Mouse (Mus musculus) liver, embryonic 16.5 days (tissue): ENCODE measurements at regions not wholly inside any gene's neighbourhood (a gene's known extent, or its start where the extent isn't known, plus 50 kb on each side); places are given as distances from the start of the nearest gene placed in this dataset.

Source experiments
- ATAC-seq: fragments of 200-750 bp; cut with Nextera tagmentation; 2 replicates; pipeline ENCODE4 v1.8.0; 2017; ENCODE audit warnings: low read depth, mild to moderate bottlenecking, moderate number of reproducible peaks, moderate library complexity
- H3K27ac ChIP-seq: fragments of 300-500 bp; sonication (generic); 2 replicates; pipeline ENCODE4 v1.5.1; 2014; ENCODE audit warnings: mild to moderate bottlenecking, low read length
- H3K27me3 ChIP-seq: fragments of 300-500 bp; sonication (generic); 2 replicates; pipeline ENCODE4 v1.6.1; 2014; ENCODE audit warnings: low read depth, low read length, mixed read lengths; ENCODE audit not compliant: control insufficient read depth, insufficient read depth
- H3K36me3 ChIP-seq: fragments of 300-500 bp; sonication (generic); 2 replicates; pipeline ENCODE4 v1.6.1; 2014; ENCODE audit warnings: mild to moderate bottlenecking; ENCODE audit not compliant: control insufficient read depth, insufficient read depth
- H3K4me1 ChIP-seq: fragments of 300-500 bp; sonication (generic); 2 replicates; pipeline ENCODE4 v1.6.1; 2014; ENCODE audit warnings: low read depth, low read length, mixed read lengths; ENCODE audit not compliant: control insufficient read depth
- H3K4me2 ChIP-seq: fragments of 300-500 bp; sonication (generic); 2 replicates; pipeline ENCODE4 v1.6.1; 2014; ENCODE audit warnings: low read depth, low read length, mixed read lengths
- H3K4me3 ChIP-seq: fragments of 300-500 bp; sonication (generic); 2 replicates; pipeline ENCODE4 v1.5.1; 2014; ENCODE audit warnings: low read depth, mild to moderate bottlenecking, low read length
- H3K9ac ChIP-seq: fragments of 300-500 bp; sonication (generic); 2 replicates; pipeline ENCODE4 v1.6.1; 2014; ENCODE audit warnings: low read depth, low read length
- H3K9me3 ChIP-seq: fragments of 300-500 bp; sonication (generic); replicated peaks from 2 replicates; pipeline ENCODE4 v1.6.1; 2016; ENCODE audit warnings: low read length; ENCODE audit not compliant: control insufficient read depth
- WGBS: fragments of 180-500 bp; shearing (Covaris S2); extraction: QIAGEN DNeasy Blood & Tissue Kit; methylation state at CpG from one replicate; pipeline ENCODE4 v1.1.7; 2014; ENCODE audit not compliant: insufficient replicate concordance; 5-methylcytosine and 5-hydroxymethylcytosine counted together

DNA sequence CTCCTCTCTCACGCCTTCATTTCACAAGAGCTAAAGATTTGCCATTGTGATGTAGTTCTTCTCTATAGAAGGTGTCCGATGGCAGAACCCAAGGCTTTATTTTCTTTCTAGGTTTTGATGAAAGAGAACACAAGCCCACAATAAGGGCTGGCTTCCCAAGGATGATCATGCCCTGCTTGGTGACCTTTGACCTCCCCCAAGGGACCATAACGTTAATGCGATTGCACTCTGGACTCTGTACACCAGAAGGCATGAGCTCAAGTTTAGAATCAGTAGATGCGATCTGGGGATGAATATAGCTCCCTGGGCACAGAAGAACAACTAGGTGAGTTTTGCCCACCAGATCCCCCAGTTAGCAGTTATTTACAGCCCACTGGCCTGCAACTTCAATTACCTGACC, 150.7 kb downstream of the Nrip1 start:
- Histone ChIP-seq H3K9ac (no peak overlapping the region), H3K27me3 (no peaks in the 10 kb centered on the region), H3K4me3 (no peak overlapping the region), H3K9me3 (no peaks in the 10 kb centered on the region), H3K4me2 (no peak overlapping the region), H3K27ac (no peak overlapping the region), H3K4me1 (peaks cover 3% of the 10 kb centered on the region; the same call in 1 of the 2 replicates), H3K36me3 (no peaks in the 10 kb centered on the region)
- ATAC-seq, result no peak
- WGBS, result 72% methylated on average over 5 of the region's 5 CpGs

DNA sequence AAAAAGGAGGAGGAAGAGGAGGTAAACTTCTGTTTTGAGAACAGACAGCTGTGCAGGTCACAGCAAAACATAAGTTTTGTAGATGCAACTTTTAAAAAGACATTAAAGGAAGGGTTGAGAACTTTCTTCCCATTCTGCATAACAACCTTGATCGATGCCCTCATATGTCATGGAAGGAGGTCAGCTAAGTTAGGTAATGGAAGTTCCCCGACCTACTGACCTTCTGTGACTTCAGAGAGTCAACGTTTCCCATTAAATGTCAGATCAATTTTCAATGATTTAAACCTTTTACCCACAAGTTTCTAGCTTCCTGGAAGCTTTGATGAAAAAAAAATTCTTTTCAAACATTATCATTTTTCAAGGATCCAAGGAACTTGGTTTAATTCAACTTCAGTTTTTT, 153.2 kb downstream of the Nrip1 start:
- no peaks in the 10 kb centered on the region for H3K9me3 ChIP-seq
- no peaks in the 10 kb centered on the region for H3K27me3 ChIP-seq
- H3K4me1 ChIP-seq, result no peaks in the 10 kb centered on the region
- WGBS, result 62% methylated on average over 3 of the region's 3 CpGs
- no peak overlapping the region for H3K27ac ChIP-seq
- H3K4me3 ChIP-seq, result no peak overlapping the region
- no peaks in the 10 kb centered on the region for H3K36me3 ChIP-seq
- H3K4me2 ChIP-seq, result no peak overlapping the region
- H3K9ac ChIP-seq, result no peak overlapping the region
- no peak for ATAC-seq

DNA sequence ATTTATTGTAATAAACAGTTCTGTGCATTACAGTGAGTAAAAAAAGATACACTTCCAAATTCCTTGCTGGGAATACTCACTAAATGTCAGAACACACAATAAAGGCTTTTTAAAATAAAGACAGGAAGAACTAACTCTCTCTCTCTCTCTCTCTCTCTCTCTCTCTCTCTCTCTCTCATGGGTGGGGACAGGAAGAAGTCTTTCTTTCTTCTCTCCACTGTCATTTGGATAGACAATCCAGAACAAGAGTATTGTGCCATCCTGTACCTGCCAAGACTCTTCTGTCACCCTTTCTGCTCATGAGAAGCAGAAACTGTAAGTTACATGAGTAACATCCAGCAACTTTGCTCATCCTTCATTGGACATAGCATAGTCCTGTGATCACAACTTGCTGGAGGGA, 154.4 kb downstream of the Nrip1 start:
- Histone ChIP-seq H3K27ac (no peak overlapping the region), H3K27me3 (no peaks in the 10 kb centered on the region), H3K9ac (no peak overlapping the region), H3K4me2 (no peak overlapping the region), H3K4me1 (no peaks in the 10 kb centered on the region), H3K36me3 (no peaks in the 10 kb centered on the region), H3K9me3 (no peaks in the 10 kb centered on the region), H3K4me3 (no peak overlapping the region)
- ATAC-seq, result no peak

DNA sequence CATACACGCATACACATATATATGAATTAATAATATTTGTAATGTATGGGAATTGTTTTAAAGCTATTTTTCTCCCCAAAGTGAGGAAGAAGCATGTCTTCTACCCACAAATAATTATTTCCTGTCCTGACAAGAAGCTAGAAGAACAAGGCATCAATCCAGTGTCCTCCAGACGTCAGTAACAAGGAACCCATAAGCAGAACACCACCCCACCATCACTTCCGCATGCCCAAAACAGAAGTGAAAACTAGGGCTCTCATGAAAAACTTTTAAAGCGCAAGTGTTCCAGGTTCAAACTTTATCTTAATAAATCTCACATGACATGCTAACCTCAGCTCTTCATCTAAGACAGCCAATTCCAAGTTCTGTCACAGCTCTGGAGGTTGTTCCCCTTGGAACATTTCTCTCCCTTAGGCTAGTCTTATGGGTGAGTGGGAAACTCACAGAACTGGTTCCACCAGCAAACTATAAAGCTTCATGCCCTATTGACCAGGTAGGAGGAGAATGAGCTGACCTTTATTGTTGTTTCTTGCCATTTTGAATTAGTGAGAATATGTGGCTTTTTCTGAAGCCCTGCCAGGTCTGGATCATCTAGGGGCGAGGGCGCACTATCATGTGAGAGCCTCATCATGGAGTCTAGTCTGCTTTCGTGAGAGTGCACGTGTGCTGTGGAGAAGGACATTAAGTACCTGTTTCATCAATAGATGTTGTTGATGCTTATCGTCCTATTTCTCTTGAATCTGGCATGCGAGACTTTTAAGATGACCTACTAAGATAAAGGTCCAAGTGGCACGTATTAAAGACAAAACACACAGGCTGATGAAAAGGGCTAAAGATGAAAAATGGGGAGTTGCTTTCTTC, 155.1 kb downstream of the Nrip1 start:
- Histone ChIP-seq H3K4me3 (no peak overlapping the region), H3K9me3 (no peaks in the 10 kb centered on the region), H3K4me1 (no peaks in the 10 kb centered on the region), H3K27me3 (no peaks in the 10 kb centered on the region), H3K27ac (no peak overlapping the region), H3K9ac (no peak overlapping the region), H3K36me3 (no peaks in the 10 kb centered on the region), H3K4me2 (no peak overlapping the region)
- WGBS, result 70% methylated on average over 11 of the region's 11 CpGs
- ATAC-seq, result no peak

DNA sequence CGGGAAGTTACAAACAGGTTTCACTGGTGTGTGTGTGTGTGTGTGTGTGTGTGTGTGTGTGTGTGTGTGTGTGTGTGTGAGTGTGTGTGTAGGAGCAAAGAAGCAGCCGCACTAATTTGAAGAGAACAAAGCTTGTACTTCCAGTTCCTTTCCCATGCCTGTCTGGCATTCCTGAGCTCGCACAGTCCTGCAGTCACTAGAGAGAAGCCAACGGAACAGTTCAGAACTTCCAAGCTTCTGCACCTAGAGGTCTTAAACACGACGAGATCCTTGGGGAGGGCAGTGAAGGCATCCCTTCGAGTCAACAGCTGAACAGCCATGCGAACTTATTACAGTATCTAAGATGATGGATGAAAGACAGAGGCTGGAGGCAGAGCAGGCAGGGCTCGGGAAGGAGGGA, 157.4 kb downstream of the Nrip1 start:
- no peak for ATAC-seq
- Histone ChIP-seq H3K9me3 (no peaks in the 10 kb centered on the region), H3K9ac (no peak overlapping the region), H3K36me3 (no peaks in the 10 kb centered on the region), H3K4me2 (no peak overlapping the region), H3K27ac (no peak overlapping the region), H3K27me3 (no peaks in the 10 kb centered on the region), H3K4me3 (no peak overlapping the region), H3K4me1 (no peaks in the 10 kb centered on the region)
- 48% methylated on average over 8 of the region's 9 CpGs for WGBS

DNA sequence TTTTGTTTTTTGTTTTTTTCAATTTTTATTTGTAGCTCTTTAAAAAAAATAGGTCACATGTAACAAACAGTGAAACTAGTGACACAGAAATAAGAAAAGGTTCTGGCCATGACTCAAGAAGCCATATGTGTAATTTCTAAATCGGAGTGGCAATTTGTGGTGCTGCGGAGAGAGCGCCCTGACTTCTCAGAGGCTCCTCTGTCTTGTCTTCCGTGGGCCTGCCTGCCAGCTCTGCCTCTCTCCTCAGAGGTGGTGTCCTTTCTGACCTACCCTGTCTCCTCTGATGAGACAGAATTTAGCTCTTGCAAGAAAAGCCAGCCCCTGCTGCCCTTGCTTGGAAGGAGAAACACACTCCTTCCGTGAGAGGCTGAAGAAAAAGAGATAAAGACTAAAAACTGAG, 158.1 kb downstream of the Nrip1 start:
- Histone ChIP-seq H3K9me3 (no peaks in the 10 kb centered on the region), H3K36me3 (no peaks in the 10 kb centered on the region), H3K4me1 (no peaks in the 10 kb centered on the region), H3K27ac (no peak overlapping the region), H3K4me2 (no peak overlapping the region), H3K9ac (no peak overlapping the region), H3K4me3 (no peak overlapping the region), H3K27me3 (no peaks in the 10 kb centered on the region)
- no peak for ATAC-seq
- 59% methylated on average over 5 of the region's 5 CpGs for WGBS

DNA sequence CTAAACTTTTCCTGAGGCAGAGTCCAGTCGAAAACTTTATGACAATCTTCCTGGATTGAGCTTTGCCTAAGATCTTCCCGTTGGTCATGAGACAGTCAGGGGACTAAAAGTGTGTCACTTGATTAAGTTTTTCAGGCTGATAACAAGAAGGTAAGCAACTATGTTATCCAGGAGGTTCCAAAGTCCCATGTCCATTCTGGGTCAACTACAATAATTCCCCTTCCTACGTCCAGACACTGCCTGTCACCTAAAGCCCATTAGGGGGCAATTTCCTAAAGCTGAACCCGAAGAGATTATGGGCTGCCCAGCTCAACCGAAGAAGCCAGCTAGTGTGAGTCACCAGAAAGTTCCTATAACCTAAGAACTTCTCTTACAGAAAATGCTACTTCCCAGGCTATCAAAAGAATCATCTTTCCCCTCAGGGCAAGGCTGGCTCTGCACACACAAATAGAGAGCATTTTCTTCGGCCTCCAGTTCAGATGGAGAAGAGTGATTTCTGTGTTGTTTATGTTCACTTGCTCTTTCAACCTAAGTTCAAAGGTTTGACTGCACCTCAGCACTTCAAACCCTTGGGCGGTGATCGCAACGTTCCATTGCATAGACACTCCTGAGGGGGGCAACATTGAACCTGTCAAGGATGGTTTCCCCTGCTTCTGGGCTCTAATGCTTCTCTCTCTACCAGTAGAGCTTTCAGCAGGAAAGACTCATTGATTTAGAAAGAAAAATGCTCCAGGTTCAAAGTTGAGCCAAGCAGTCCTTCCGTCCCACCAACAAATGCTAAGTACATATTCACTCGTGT, 171.7 kb downstream of the Nrip1 start:
- Histone ChIP-seq H3K4me3 (no peak overlapping the region), H3K36me3 (no peaks in the 10 kb centered on the region), H3K4me2 (no peak overlapping the region), H3K9me3 (no peaks in the 10 kb centered on the region), H3K27ac (no peak overlapping the region), H3K27me3 (no peaks in the 10 kb centered on the region), H3K4me1 (no peaks in the 10 kb centered on the region; the same call in 1 of the 2 replicates), H3K9ac (no peak overlapping the region)
- WGBS, result 34% methylated on average over 11 of the region's 11 CpGs
- peak; percentile 74 for ATAC-seq

DNA sequence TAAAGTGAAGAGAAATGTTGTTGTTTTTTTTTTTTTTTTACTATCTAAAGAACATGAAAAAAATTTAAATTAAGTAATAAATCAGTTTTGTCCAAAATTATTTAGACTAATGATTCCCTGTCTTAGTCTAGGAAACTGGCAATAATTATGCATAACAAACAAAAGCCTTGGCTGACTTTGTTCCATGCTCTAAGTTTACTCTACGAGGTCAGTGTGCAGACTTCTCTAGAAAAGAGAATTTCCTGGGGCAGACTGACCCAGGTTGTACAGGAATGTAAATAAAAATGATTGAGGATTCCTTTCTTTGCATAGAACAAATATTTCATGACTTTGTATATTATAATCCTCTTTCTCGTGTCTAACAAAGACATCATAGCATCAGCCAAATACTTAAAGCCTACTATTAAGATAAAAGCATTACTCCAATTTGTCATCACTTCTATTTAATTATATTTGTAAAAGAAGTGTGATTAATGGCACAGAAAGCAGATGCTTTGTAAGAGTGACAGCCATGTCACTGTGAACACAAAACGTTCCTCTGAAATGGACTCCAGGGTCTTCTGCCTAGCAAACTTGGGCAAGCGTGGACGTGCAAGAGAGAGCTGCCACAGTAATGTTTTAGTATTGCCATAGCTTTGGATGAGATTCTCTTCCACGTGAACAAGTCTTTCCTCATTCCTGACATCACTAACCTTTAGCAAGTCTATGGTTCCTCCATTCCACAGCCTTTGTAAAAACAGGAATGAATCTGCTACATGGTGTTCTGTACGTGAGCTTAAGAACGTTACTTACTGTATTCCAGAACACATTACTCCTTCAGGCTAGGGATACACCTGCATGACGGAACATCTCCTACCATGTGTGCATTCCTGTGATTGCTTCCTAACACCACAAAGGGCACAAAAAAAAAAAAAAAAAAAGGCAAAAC, 172.6 kb downstream of the Nrip1 start:
- no peaks in the 10 kb centered on the region; the same call in 1 of the 2 replicates for H3K4me1 ChIP-seq
- no peak overlapping the region for H3K9ac ChIP-seq
- H3K4me2 ChIP-seq, result no peak overlapping the region
- ATAC-seq, result no peak
- WGBS, result 59% methylated on average over 9 of the region's 9 CpGs
- H3K4me3 ChIP-seq, result no peak overlapping the region
- no peaks in the 10 kb centered on the region for H3K36me3 ChIP-seq
- no peak overlapping the region for H3K27ac ChIP-seq
- H3K9me3 ChIP-seq, result no peaks in the 10 kb centered on the region
- no peaks in the 10 kb centered on the region for H3K27me3 ChIP-seq
